Mouse (Mus musculus) activated CD4-positive, CD25-positive, alpha-beta regulatory T cell, adult 4 months (primary cell): ENCODE results near the gene Car5b. TPM values are rescaled to one million over a fixed set of nuclear protein-coding genes. Genes with fewer than 3 reads are reported as not detected.

Experiments used
- ATAC-seq: one replicate; pipeline ENCODE4 v1.8.0; 2017
- polyA plus RNA-seq, 2 experiments: library from polyadenylated mRNA; unstranded; fragments of 100-300 nt; shearing (Covaris generic); gene quantifications; one replicate each; pipeline ENCODE4 v1.2.1; 2017

The Car5b gene
- polyA plus RNA-seq, 2 experiments from 2014 or later: 7.1 to 9.9 TPM

- ATAC-seq: peak; percentile 74
Observed at GRCm38 (mm10) chrX:163957803-163958466, 69.9 kb downstream of the Car5b start.

- ATAC-seq: peak; percentile 19
Observed at GRCm38 (mm10) chrX:163957381-163957780, 70.4 kb downstream of the Car5b start.

- ATAC-seq: peak; percentile 68
Observed at GRCm38 (mm10) chrX:163951618-163952017, 76.2 kb downstream of the Car5b start.

GRCm38 (mm10) chrX:163944381-163944780 is 83.4 kb downstream of the Car5b start:
- ATAC-seq: no peak

GRCm38 (mm10) chrX:163938587-163938986 is 89.2 kb downstream of the Car5b start:
- no peak for ATAC-seq

- no peak for ATAC-seq
Observed at GRCm38 (mm10) chrX:163934731-163935130, 93.1 kb downstream of the Car5b start.

- ATAC-seq: no peak
Observed at GRCm38 (mm10) chrX:163929550-163929949, 98.2 kb downstream of the Car5b start.

Other genes starting within 250 kb of the Car5b start
- gene Ap1s2, start 119.0 kb downstream of the Car5b start, polyA plus RNA-seq: 10 to 100 TPM; 22.9 to 26.1 TPM
- gene Zrsr2, start 69.3 kb downstream of the Car5b start, polyA plus RNA-seq: 10 to 100 TPM; 35.7 to 43.8 TPM
- gene Siah1b, start 48.5 kb upstream of the Car5b start, polyA plus RNA-seq: 1 to 10 TPM; 2.5 TPM
- not detected for gene Cltrn, start 60.8 kb upstream of the Car5b start, polyA plus RNA-seq
- not detected for gene Ace2, start 111.3 kb upstream of the Car5b start, polyA plus RNA-seq
- gene Bmx, start 230.2 kb upstream of the Car5b start, polyA plus RNA-seq: not detected
- gene Pir, start 241.4 kb upstream of the Car5b start, polyA plus RNA-seq: not detected